Mouse (Mus musculus) 3T3-L1 (cell line): ENCODE measurements around the gene Calr3.
A peak's percentile ranks its signal among the peaks of the same experiment; 100 is the strongest.

Source experiments
- DNase-seq: peaks from one replicate; pipeline ENCODE4 v3.0.0-alpha.2; 2015; ENCODE audit warnings: low read depth, low spot score

Gene Calr3

GRCm38 (mm10) chr8:72443338-72443993, at the start of gene Calr3, which contains the start of gene 1700030K09Rik:
Gene Calr3 (minus strand): TSS chr8:72443870.
Gene 1700030K09Rik (plus strand): TSS chr8:72443880.
- peak; percentile 100 for DNase-seq

GRCm38 (mm10) chr8:72493381-72493780, 49.7 kb upstream of the Calr3 start:
- peak; percentile 55 for DNase-seq

- DNase-seq: peak; percentile 99
Observed at GRCm38 (mm10) chr8:72492622-72493081, 49.0 kb upstream of the Calr3 start.

- peak; percentile 69 for DNase-seq
Observed at GRCm38 (mm10) chr8:72491680-72492621, 48.3 kb upstream of the Calr3 start, which contains the start of gene Slc35e1. Gene Slc35e1 (minus strand): TSS chr8:72492614.

GRCm38 (mm10) chr8:72491017-72491416, 47.3 kb upstream of the Calr3 start:
- peak; percentile 57 for DNase-seq

- no peak for DNase-seq
Observed at GRCm38 (mm10) chr8:72487014-72487413, 43.3 kb upstream of the Calr3 start.

GRCm38 (mm10) chr8:72485456-72486199, 42.0 kb upstream of the Calr3 start:
- peak; percentile 85 for DNase-seq

GRCm38 (mm10) chr8:72474826-72475546, 31.3 kb upstream of the Calr3 start, which contains the start of gene Cherp:
Gene Cherp (minus strand): TSS chr8:72475226.
- DNase-seq: peak; percentile 100

GRCm38 (mm10) chr8:72470684-72471083, 27.0 kb upstream of the Calr3 start:
- no peak for DNase-seq

- no peak for DNase-seq
Observed at GRCm38 (mm10) chr8:72469984-72470383, 26.3 kb upstream of the Calr3 start.

GRCm38 (mm10) chr8:72469243-72469642, 25.6 kb upstream of the Calr3 start:
- DNase-seq: no peak

- DNase-seq: no peak
Observed at GRCm38 (mm10) chr8:72464211-72464610, 20.5 kb upstream of the Calr3 start.

GRCm38 (mm10) chr8:72459881-72460533, 16.3 kb upstream of the Calr3 start:
- DNase-seq: no peak

GRCm38 (mm10) chr8:72458457-72458856, 14.8 kb upstream of the Calr3 start:
- no peak for DNase-seq

GRCm38 (mm10) chr8:72457806-72458205, 14.1 kb upstream of the Calr3 start:
- DNase-seq: no peak

- no peak for DNase-seq
Observed at GRCm38 (mm10) chr8:72455317-72455716, 11.6 kb upstream of the Calr3 start.

- no peak for DNase-seq
Observed at GRCm38 (mm10) chr8:72453904-72454303, 10.2 kb upstream of the Calr3 start.

- no peak for DNase-seq
Observed at GRCm38 (mm10) chr8:72451516-72451915, 7.8 kb upstream of the Calr3 start.

- DNase-seq: no peak
Observed at GRCm38 (mm10) chr8:72445071-72445470, 1.4 kb upstream of the Calr3 start.

- no peak for DNase-seq
Observed at GRCm38 (mm10) chr8:72443994-72444350, 302 bp upstream of the Calr3 start.
